Mouse (Mus musculus): Measurements from ENCODE around the gene Gm9837.

- TF ChIP-seq KAT2A (IDR thresholded peaks at IDR 0.05; ENCODE audit: insufficient replicate concordance, low read length) (no peak), POLR2A (IDR thresholded peaks at IDR 0.05; ENCODE audit: low read depth, low read length) (no peak), ZKSCAN1 (IDR thresholded peaks at IDR 0.05; ENCODE audit: borderline replicate concordance, low read depth, low read length) (no peak), ETS1 (conservative IDR thresholded peaks at IDR 0.05; ENCODE audit: low read depth, low read length) (no peak), PAX5 (IDR thresholded peaks at IDR 0.05; ENCODE audit: low read length) (no peak), MAX (IDR thresholded peaks at IDR 0.05; ENCODE audit: low read length) (no peak), POLR2AphosphoS2 (IDR thresholded peaks at IDR 0.05; ENCODE audit: low read depth, low read length) (no peak), RCOR1 (conservative IDR thresholded peaks at IDR 0.05; ENCODE audit: low read depth, low read length) (no peak), E2F4 (IDR thresholded peaks at IDR 0.05; ENCODE audit: insufficient replicate concordance, low read depth, low read length) (no peak), CTCF (conservative IDR thresholded peaks at IDR 0.05 in 1 of 2, IDR thresholded peaks at IDR 0.05 in 1 of 2; ENCODE audit: low read depth in 2 of 2, low read length in 2 of 2) (no peak)
Measured at GRCm38 (mm10) chr11:53460192-53460591, 10.1 kb downstream of the Gm9837 start.

All from CH12.LX (cell line).